Mouse (Mus musculus): Measurements from ENCODE around the gene Myh9. TPM values are rescaled to one million over a fixed set of nuclear protein-coding genes. Genes with fewer than 3 reads are reported as not detected.
A peak's percentile ranks its signal among the peaks of the same experiment; 100 is the strongest.

Myh9 gene
- total RNA-seq, 4 experiments from 2014 or later, result 72.5 to 127 (median 97.2) TPM

DNA sequence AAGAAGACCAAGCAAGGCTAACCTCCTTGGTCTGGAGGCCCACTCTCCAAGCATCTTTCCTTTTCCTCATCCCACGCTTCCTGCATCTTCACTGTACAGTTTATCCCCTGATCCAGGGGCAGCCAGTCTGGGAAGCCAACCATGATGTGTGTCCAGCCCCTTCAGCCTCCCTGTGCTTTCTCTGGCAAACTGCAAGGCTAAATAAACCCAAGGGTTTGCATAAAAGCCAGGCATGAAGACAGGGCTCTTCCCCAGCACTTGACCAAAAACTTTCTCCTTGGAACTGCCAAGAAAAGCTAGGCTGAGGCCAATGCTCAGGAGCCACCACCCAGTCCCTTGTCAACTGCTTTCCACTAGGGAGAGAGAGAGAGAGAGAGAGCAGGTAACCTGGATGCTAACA lies 32.5 kb downstream of the Myh9 start:
- no peak for DNase-seq (ENCODE audit: low spot score)

DNA sequence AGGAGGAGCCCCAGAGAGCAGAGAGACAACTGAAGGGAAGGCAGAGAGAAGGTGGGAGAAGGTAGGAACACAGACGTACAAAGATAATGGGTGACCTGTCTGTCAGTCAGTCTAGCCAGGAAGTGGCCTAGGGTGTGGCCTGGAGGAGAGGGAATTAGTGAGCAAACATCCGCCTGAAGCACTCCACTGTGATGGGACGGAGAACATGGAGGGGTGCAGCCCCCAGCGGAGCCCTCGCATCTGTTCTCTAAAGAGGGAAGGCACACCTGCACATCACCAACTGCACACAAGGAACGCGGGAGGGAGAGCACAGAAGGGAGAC lies 34.8 kb downstream of the Myh9 start:
- no peak for DNase-seq (ENCODE audit: low spot score)

DNA sequence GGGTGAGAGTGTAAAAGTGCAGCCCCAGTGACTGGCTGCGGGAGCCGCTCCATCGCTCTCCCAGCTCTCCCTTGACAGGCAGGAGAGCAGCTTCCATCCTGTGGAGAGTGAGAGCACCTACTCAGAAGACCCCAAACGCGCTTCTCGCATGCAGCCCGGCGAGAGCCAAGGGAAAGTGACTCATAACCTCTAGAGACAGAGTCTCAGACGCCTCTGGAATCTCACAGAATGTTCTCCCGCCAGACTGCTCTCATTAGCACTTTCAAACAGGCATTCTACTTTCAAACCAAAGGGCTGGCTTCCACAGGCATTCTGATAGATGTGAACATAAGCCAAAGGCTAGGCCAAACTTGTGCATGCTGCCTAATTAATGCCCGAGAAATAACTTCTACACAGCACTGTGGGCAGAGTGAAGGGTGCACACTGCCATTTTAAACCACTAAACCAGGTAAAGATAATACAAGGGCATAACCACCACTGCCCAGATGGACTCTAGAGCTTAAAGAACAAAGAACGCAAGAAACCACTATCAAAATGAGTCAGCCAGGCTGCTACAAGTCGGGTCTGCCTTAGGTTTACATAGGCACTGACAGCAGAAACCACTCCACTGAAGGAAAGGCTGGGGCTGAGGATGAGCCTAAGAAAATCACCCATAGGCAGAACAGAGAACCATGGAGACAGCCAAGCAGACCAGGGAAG lies 35.3 kb downstream of the Myh9 start:
- DNase-seq (ENCODE audit: low spot score), result no peak

DNA sequence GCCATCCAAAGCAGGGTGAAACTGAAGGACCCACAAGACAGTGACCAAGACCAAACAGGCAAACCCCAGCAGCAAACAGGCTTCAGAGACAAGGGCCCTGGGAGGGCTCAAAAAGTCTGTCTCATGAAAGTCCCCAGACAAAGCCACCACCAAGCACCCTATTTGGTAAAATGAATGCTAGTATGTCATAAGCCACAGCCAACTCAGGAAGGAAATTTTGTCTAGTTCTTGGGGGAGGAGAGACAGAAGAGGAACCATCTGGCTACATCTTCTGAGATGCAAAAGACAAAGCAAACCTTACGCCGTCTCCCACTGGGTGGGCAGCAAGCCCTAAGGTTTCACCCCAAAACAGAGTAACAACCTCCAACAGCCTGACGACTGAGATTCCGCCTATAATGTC lies 36.3 kb downstream of the Myh9 start:
- no peak for DNase-seq (ENCODE audit: low spot score)

DNA sequence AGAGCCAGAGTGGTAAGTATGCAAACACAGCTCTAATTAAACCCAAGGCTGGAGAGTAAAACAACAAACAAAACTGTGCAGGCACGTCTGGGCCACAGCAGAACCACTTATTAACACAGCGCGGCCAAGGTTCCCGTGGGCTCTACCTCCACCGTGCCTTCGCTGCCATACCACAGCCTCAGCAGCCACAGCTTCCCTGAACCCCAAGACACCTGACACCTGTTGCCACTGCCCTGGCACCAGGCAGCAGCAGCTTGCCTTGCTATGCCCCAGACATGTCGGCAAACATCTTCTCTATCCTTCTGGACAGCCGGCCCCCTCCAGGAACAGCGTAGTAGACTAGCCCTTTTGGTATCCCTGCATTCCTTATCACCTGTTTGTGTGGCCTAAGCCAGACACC lies 37.0 kb downstream of the Myh9 start:
- DNase-seq (ENCODE audit: low spot score), result no peak

DNA sequence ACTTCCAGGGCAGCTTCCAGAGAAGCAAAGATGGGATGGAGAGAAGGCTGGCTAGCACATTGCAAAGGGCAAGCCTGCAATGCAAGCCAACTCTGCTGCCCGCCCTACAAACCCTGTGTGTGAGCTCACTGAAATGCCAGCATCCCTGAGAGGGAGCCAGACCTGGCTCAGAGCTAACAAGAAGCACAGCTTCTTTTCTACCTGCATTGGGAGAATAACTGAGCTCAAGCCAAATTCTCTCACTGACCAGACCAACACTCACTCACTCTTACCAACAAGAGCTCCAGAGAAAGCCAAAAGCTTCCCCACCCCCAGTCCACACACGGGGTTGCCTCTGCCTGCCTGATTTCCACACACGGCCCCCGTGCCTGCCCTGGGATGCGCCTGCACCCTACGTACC lies 37.5 kb downstream of the Myh9 start:
- DNase-seq (ENCODE audit: low spot score), result no peak

DNA sequence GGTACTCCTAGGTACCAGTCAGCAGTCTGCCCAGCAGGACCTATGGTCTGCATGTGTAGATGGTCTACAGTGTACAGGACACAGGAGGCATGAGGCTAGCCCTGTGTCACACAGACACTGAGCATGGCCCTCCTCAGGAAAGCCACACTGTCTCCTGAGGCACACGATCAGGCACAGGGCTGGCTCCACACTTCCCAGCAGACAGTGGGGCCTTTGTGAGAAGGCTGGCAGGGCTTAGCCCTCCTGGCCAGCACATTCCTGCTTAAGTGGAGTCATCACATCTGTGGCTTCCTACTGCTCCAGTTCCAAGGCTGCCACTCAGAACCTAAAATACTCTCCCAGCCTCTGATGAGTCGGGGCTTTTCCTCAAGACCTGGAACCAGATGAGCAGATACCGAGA lies 38.2 kb downstream of the Myh9 start:
- no peak for DNase-seq (ENCODE audit: low spot score)

DNA sequence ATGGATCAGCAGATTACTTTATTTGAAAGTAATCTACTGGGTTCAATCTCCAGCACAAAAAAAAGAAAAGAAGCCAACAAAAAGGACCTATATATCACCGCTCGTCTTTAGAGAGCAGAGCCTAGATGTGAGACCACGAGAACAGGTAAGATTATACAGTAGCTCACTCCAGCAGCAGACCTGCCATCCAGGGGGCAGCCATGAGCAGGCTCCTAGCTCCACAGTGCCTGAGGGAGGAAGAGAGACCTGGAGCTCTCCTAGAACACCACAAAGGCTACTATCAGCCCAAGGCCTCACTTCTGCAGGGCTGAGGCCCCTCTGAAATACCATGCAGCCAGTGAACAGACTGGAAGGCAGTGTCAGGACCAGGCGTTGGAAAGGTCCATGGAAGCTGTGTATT lies 39.0 kb downstream of the Myh9 start:
- DNase-seq (ENCODE audit: low spot score), result no peak

DNA sequence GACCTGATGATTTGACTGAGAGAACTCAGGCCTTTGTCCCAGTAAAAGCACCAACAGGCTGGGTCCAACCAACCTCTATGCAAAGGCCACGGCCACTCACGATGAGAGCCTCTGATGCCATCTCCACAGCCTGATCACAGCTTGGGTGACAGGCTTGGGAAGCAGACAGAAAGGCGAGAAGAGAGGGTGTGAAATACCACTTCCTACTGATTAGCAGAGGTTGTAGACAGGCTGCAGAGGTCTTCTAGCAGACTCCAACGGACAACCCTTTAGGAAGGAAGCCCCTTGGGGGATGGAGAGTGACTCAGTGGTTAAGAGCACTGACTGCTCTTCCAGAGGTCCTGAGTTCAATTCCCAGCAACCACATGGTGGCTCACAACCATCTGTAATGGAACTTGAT lies 40.8 kb downstream of the Myh9 start:
- no peak for DNase-seq (ENCODE audit: low spot score)

DNA sequence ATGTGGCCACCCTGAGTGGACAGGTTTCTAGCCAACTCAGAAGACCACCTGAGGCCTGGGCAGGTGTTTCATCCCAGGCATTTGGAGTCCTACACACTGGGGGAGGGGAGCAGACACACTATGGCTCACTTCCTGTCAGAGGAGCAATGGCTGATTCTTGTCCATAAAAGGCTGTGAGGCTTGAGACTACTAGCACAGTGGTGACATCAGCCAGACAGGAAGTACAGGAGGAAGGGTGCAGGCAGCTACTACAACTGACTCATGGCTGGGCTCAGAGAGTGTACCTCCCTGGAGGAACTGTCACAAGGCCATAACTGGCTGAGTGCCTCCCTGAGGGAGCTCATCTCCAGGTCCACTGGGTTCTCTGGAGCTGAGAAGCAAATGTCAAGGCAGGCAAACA lies 41.5 kb downstream of the Myh9 start:
- peak; percentile 93 for DNase-seq (ENCODE audit: low spot score)

DNA sequence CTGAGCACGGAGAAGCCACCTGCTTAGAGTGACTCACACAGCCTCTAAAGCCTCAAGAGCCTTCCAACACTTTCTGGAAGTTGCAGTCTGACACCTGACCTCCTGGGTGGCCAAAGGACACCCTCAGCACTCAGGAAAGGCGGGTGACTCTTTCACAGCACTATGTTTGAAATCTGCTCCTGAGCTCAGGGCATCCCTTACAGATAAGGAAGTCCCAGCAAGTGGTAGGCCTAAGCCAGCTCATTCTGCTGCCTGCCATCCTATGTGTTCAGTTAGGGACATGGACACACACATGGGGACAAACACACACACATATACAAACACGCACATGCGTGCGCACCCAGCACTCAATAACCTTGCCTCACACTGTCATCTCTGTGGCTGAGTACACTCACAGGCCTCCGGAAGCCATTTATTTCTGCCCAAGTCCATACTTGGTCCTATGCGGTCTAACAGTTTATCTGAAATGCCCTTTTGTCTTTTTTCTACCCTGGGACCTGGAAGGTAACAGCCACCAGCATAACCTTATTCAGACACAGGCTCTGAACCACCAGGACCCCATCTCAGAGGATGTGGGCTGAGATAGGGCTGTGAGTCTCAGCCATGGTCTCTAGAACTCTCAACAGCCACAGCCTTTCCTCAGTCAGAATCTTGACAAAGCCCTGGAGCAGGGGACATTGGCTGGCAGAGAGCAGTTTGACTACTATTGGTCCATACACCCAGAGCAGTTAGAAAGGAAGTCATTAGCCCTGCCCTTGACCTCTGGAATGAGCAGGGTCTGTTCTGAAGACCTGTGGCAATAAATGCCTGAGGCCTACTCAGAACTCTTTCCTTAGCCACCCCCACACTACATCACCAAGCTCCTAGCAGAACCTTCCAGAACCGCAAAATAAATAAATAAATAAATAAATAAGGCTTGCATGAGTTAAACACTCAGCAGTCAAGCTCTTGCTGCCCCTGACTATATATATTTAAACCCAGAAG lies 42.2 kb downstream of the Myh9 start:
- DNase-seq (ENCODE audit: low spot score), result no peak

DNA sequence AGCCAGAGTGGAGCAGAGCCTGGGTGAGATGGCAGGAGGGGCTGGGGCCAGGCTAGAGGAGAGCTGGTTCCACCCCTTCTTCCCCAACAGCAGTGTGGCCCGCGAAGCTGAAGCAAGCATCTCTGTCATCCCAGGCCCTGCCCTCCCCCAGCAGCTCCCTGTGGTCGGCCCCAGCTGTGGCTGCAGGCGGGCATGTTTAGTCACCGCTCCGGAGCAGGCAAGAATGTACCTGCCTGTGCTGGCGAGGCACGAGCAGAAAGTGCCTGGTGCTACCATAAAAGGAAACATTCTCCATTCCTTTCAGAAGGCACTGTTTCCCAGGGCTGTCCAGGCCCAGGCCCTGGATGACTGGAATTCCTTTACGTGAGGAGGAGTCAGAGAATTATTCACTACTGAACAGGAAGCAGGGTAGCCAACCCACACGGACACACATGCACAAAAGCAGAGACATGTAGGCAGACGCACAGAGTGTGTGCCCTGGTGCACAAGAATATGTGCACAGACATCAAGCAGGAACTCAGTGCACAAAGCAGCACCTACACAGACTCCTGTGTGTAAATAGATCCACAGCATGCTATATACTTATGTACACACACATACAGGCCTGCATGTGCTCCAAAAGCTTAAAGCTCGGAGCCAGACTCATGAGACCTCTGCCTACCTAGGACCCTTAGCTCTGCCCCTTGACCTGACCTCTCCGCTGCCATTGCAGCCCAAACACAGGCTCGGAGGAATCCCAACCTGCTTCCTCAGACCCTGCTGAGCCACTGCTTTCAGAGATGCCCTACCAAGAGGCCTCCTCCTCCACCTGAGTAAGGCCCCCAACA lies 43.1 kb downstream of the Myh9 start:
- DNase-seq (ENCODE audit: low spot score), result no peak

DNA sequence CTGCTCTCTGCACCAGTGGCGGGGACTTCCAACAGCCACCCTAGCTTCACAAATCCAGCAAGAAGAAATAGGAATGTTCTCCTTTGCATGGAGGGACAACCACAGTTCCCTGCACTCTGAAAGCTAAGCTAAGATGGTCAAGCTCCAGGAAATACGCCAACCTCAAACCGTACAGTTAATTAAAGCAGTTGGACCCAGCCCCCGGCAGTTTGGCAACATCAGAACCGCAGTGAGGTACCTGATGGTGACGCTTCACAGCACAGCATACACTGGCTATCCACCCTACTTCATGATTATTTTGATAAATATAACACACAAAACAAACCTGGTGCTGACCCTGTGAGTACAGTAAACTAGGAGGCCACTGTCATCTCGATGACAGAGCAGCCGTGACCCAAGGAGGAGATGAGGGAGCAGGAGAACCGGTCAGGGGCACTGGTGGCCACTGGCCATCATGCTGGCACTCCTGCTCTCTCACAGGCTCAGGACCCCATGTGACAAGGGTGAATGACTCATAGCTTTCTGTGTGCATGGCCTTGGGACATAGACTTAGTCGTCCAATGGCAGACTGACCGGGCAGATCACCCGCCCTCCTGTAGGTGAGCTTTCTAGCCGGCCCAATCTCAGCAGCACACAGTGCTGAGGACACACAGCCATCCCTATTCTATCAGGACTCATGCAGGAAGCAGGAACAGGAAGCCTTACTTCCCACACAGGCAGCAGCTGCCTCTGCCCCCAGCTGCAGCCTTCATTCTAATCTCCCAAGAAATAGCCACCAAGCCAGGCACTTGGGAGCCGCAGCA lies 44.2 kb downstream of the Myh9 start:
- DNase-seq (ENCODE audit: low spot score), result peak; percentile 76

DNA sequence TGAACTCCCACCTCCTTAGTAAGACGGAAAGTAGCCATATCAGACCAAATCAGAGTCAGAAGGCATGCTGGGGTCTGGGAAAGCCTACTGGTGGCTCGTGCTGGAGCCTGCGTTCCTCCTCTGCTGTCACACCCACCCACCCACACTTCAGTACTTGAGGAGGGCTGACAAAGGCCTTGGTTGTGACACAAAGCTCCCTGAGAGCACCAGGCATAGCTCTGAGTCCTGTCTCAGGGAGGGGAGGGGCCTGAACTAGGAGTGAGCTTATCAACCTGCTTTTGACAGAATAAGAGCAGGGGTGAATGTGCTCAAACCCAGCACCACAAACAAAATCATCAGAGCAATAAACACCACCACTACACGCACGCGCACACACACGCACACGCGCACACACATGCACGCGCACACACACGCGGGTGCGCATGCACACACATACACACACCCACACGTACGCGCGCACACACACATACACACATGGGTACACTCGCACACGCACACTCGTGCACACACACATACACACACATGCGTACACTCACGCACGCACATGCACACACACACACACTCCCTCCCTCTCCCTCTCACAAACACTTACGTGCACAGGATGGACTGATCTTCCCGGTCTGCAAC lies 45.5 kb downstream of the Myh9 start:
- no peak for DNase-seq (ENCODE audit: low spot score)

DNA sequence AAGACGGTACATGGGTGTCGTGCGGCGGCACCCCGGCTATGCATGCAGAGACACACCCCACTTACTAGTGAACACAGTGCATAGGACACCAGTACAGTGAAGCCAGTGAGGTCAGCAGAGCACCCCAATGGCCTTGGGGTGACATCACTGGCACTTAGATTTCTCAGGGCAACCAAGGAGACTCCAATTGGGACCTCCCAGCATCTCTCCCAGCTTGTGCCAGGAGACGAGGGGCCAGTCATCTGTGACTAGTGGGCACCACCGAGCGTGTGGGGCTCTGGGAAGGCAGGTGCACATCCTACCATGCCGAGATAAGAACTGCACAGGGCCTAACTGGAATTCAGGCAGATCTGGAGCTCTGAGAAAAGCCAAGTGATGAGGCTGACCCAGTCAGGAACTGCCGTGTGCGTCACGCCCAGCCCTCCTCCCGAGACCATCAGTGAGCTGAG lies 47.0 kb downstream of the Myh9 start:
- DNase-seq (ENCODE audit: low spot score), result no peak

DNA sequence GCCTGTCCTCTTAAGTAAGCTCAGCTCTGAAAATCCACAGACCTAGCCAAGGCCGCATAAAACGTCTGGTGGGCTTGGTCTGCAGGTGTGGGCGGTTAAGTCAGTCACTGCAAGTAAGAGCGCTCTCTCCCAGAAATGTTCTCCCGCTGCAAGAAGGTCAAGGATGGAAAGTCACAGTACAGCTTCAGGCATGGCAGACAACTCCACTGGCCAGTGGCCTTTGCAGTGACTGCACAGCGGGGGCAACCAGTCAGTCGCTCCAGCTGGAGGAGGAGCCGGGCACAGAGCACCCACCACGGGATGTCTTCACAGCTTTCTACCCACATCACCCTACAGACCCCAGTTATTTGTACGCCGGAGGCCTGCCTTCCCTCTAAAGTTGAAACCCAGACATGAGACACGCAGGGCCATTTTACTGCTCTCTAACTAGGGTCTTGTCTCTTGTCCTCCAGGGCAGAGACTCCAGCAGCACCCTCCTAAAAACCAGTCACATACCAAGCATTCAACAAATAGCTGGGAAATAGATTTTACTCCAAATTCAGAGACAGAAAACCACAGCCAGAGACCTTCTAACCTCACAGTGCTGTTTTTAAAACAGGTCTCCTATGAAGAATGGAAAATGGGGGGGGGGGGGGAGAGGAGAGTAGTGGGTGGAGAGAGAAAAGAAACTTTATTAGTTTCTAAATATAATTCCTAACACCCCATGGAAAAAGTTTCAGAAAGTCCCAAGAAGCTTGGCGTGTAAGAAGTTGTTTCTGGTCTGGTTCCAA lies 47.7 kb downstream of the Myh9 start:
- DNase-seq (ENCODE audit: low spot score), result no peak

DNA sequence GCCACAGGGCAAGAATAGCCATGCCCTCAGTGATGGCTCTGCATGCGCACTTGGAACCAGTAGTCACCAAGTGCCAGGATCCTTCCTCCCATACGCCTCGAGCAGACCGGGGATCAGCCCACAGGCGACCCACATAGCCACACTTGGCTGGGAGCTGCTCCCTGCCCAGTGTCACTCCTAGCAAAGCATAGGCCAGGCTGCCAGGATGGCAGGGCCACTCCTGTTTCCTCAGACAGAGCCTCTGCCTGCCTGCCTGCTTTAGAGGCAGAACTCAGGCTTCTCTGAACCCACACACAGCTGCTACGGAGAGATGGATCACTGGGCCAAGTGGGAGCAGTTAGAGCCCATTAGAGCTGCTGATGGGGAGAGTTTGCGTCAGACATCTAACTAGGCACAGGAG lies 48.4 kb downstream of the Myh9 start:
- no peak for DNase-seq (ENCODE audit: low spot score)

DNA sequence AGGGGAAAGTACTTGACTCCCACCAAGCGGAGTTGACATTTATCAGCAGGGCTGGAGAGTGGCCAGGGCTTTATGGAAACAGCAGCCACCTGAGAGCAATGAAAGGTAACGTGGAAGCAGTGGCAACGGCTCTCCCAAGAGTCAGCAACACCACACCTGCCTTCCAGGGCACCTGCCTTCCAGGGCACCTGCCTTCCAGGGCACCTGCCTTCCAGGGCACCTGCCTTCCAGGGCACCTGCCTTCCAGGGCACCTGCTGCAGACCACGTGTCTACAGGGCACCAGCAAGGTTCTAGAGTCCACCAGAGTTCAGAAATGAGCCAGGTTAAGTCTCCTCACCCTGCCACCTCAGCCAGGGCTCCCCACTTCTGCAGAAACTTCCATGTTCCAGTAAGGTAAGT lies 48.9 kb downstream of the Myh9 start:
- DNase-seq (ENCODE audit: low spot score), result no peak

DNA sequence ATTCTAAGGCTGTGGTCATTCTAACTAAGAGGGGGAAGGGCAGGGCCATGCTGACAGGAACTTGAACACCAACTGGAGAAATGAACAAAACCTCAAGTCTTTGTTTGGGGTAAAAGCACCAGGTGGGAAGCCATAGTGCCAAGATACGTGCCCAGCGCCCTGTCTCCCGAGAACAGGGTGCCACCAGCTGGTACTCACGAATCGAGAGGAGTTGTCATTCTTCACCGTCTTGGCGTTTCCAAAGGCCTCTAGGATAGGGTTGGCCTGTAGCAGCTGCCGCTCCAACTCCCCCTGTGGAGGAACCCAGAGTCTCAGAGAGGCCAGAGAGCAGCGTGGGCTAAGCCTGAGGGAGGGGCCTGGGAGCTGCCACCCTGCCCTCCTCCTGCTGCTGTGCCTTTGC lies 49.9 kb downstream of the Myh9 start:
- DNase-seq (ENCODE audit: low spot score), result no peak

All from heart, adult 8-10 months (tissue).